Mouse (Mus musculus): ENCODE measurements around the gene Arhgef15. TPM values are rescaled to one million over a fixed set of nuclear protein-coding genes. Genes with fewer than 3 reads are reported as not detected.
"Not testable (repeated sequence)": the region's sequence is repeated elsewhere in the genome, so short reads cannot be mapped to it uniquely, and the experiment has no call there.

Gene Arhgef15
- polyA plus RNA-seq, 1 experiment from 2014 or later, result 1.1 TPM

GRCm38 (mm10) chr11:68965845-68966244 is 8.6 kb upstream of the Arhgef15 start:
- DNase-seq (ENCODE audit: low spot score), result peak; percentile 80

- no peak for DNase-seq (ENCODE audit: low spot score)
Observed at GRCm38 (mm10) chr11:68965050-68965449, 7.8 kb upstream of the Arhgef15 start.

DNA sequence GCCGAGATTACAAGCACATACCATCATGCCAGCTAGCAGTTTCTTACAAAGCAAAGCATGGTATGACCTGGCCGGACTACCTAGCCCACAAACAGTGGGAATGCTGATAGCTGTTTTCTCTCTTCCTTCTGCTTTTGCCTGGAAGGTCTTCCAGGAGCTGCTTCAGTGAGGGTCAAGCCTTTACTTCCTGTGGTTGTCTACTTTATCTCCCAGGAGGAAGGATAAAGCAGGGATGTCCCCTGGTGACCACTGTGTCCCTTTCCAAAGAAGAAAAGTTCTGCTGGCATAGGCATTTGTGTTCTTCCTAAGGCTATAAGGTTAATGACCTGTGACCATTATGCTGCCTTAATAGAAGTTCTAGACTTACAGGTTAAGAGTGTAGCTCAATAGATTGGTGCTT is 6.1 kb upstream of the Arhgef15 start:
- DNase-seq (ENCODE audit: low spot score), result no peak

GRCm38 (mm10) chr11:68962159-68962558 is 4.9 kb upstream of the Arhgef15 start:
- DNase-seq (ENCODE audit: low spot score), result not testable (repeated sequence)

DNA sequence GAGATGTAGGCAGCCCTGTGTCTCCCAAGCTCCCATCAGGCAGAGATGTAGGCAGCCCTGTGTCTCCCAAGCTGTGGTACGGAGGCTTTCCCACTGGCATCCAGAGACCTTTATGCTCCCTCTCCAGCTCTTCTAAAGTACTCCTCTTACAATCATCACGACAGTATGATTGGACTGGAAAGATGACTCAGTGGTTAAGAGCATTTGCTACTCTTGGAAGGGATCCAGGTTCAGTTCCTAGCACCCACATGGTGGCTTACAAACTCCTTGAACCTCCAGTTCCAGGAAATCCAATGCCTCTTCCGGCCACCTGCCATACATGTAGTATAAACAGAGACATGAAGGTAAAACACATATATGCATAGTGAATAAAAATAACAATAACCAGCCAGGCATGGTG is 4.3 kb upstream of the Arhgef15 start:
- DNase-seq (ENCODE audit: low spot score), result no peak

DNA sequence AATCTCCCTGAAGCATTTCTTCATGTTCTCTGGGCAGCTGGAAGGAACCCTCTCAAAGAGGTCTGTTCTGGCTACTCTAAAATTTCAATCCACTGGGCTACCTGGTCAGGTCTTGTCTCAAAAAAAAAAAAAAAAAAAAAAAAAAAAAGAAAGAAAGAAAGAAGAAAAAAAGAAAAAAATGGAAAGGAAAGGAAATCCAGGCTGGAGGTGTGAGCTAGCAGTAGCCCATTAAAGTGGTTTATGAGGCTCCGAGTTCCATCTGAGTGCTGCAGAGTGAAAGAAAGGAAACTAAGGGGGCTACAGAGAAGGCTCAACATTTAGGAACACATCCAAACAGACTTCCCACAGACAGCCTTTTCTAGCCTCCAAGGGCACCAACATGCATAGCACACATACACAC is 691 bp upstream of the Arhgef15 start:
- DNase-seq (ENCODE audit: low spot score), result no peak

DNA sequence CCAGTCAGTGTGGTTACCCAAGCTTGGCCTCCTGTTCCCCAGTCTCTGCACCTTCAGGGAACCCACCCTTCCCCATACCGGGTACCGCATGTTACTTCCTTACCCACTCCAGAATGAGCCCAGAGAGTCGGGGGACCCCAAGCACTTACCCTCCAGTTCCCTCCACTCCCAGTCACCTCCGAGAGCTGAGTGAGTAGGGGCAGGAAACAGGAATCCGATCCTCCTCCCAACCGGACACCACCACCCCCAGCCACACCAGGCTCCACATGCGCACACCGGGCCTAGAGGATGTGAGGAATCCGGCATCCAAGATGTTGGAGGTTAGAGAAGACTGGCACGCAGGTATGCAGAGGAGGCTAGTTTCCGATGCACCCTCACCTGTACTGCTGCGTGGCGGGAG is 583 bp downstream of the Arhgef15 start:
- DNase-seq (ENCODE audit: low spot score), result no peak

GRCm38 (mm10) chr11:68956107-68956506 is 1.2 kb downstream of the Arhgef15 start:
- no peak for DNase-seq (ENCODE audit: low spot score)

GRCm38 (mm10) chr11:68955473-68955872 is 1.8 kb downstream of the Arhgef15 start:
- no peak for DNase-seq (ENCODE audit: low spot score)

GRCm38 (mm10) chr11:68954408-68954807 is 2.9 kb downstream of the Arhgef15 start:
- DNase-seq (ENCODE audit: low spot score), result no peak

GRCm38 (mm10) chr11:68953903-68954302 is 3.4 kb downstream of the Arhgef15 start:
- DNase-seq (ENCODE audit: low spot score), result no peak

DNA sequence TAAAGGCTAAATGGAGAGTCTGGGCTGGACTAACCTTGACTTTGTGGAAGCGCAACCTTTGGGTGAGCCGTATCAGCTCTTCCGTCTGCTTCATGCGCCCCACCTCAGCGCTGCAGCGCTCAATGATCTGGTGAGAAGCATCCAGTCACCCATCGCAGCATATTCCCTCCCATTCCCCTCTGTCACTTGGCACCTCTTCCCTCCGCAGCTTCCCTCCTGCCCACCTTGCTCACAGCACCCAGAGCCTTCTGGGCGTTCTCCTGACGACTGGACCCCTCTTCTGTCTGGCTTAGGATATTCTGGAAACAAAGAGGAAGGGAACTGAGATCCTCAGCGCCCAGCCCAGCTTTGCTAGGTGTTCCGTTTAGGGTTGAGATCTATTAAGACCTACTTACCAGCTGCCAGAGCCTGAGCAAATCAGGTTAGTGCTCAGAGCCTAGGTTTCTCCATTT is 9.7 kb downstream of the Arhgef15 start:
- no peak for DNase-seq (ENCODE audit: low spot score)

DNA sequence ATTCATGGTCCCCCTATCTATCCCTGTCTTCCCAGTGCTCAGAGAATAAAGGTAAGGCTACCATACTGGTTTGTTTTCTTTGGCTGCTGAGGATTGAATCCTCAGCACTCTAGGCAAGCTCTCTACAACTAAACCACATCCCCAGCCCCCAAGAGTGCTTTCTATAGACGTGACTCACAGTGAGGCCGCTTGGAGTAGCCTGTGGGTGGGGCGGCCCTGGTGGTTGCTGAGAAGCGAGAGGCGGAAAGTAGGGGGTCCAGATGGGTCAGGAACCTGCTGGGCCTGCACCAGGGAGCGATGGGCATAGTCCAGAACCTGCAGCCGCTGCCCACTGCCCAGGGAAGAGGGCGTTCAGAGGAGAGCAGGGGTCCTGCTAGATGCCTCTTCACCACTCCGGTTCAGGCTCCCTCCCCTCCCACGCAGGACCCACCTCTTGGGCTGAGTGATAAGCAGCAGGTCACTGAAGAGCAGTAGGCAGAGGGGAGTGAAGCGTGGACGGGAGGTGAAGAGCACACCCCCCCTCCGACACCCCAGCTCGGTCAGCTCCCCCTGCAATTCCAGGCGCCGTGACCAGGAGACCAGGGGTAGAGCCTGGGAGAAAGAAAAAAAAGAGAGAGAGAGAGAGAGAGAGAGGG is 10.4 kb downstream of the Arhgef15 start:
- DNase-seq (ENCODE audit: low spot score), result no peak

GRCm38 (mm10) chr11:68946001-68946400 is 11.3 kb downstream of the Arhgef15 start:
- DNase-seq (ENCODE audit: low spot score), result no peak

DNA sequence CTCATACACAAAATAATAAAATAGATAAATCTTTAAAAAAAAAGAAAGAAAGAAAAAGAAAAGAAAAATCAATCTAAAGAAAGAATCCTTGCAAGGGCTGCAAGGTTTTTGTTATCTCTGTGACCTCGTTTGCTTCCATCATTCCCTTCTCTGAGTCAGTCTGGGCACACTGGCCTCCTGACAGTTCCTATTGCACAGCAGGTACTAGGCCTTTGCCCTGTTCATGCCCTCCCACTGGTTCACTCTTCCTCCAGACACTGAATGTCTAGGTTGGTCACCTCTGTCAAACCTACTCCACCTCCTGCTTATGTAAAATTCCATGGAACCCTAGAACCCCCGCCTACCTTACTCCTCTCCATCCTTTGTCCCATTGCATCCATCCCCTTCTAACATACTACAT is 12.0 kb downstream of the Arhgef15 start:
- no peak for DNase-seq (ENCODE audit: low spot score)

DNA sequence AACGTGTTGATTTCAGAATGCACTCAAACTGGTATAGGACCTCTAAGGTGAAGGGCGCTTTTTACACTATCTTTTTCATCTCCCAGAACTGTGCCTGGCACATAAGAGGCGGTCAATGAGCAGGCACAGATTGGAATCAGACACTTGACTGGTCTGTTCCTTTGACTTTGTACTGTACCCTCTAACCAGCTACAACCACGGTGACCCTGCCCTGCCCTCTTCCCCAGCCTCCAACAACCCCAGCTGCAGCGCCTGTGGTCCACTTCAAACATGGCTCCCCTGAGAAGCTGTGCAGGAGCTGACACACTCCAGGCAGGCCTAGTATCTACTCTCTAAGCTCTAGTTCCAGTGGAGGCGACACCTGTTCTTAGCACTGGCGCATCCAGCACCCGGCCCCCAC is 14.5 kb downstream of the Arhgef15 start:
- DNase-seq (ENCODE audit: low spot score), result no peak

DNA sequence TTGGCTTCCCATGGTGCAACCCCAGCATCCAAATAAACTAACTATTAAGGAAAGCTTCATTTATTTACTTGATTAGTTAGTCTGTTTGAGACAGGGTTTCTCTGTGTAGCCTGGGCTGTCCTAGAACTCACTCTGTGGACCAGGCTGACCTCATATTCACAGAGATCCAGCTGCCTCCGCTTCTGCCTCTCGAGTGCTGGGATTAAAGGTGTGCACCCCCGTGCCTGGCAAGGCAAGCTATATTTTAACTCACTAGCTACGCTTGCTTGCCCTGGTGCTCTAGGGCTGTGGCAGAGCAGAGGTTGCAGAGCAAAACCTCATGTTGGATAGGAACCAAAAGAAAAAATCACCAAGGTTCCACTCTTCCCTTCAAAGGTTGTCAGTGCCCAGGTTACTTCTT is 16.8 kb downstream of the Arhgef15 start:
- DNase-seq (ENCODE audit: low spot score), result no peak

DNA sequence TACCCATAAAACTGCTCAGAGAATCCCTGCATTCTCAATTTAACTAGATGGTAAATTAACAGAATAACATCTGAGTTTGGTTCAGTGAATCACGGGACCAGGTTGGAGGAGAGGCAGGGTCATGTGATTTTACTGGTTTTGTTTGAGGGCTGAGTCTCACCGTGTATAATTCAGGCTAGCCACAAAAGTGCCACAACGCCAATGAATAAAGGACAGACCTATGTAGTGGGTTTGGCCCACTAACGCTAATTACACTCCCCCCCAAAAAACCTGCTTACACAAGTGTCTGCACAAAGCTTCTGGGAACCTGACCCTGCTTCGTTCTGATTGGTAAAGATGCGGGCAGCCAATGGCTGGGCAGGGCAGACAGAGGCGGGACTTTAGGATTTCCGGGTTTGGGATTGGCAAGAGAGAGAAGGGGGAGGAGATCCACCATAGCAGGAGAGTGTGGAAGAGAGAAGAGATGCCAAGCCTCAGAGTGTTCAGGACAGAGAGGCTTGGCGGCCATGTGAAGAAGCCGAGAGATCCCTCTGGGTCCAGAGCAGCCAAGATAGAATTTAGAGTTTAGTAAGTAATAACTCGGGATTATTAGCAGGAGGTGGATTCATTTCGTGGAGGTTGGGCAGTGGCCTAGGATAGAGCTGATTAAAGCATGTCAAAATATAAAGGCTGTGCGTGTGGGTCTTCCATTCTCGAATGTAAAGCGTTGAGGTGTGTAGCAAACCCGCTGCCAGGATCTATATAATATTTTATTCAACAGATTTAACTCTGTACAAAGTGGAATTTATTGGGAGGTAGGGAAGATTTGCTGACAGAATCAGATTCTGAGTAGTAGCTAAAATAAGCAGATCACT is 17.6 kb downstream of the Arhgef15 start:
- DNase-seq (ENCODE audit: low spot score), result peak; percentile 91

DNA sequence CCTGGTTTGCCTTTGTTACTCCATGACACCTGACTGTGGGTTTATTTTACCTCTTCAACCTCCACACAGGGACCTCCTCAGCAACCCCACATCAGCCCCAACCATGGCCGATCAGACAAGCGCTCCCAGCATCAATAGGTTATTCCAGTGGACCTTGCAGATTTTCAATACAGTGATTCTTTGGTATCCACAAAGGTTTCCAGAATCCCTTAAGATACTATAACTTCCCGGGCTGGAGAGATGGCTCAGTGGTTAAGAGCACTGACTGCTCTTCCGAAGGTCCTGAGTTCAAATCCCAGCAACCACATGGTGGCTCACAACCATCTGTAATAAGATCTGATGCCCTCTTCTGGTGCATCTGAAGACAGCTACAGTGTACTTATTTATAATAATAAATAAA is 20.3 kb downstream of the Arhgef15 start:
- DNase-seq (ENCODE audit: low spot score), result not testable (repeated sequence)

- no peak for DNase-seq (ENCODE audit: low spot score)
Observed at GRCm38 (mm10) chr11:68933885-68934507, 23.3 kb downstream of the Arhgef15 start.

DNA sequence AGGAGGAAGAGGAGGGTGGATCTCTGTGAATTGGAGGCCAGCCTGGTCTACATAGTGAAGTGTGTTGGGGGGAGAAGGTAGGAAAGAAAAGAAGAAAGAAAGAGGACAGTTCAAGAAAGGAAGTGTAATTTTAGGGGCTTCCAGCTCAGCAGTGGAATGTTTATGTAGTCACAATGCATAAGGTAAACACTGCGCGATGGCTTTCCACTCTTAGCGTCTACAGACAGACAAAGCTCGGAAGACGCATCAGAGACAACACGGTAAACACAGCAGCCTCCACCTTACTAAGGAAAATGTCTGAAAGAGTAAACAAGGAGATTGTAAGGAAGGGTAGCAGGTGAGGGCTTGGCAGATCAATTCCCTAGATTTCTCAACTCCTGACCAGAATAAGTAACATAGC is 27.3 kb downstream of the Arhgef15 start:
- no peak for DNase-seq (ENCODE audit: low spot score)

DNA sequence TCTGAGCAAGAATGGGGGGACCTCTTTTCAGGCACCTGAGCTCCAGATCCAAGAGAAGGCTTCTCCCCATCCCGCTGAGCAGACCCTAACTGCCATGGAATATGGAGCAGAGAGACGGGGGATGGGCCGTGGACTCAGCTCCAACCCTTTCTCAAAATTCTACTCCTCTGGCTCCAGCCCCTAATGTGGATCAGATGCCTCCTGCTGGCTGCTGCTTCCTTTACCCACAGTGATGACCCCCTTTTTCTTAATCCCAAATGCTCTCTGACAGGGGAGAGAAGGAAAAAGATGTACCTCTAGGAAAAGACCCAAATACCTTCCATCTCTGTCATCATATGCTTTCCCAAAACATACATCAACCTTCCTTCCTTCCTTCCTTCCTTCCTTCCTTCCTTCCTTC is 30.3 kb downstream of the Arhgef15 start, which contains the start of gene Odf4:
Odf4 (minus strand) TSS at position 101 of the 400 bp plus-strand sequence.
- no peak for DNase-seq (ENCODE audit: low spot score)

Measured in thymus, postnatal 0 days (tissue).